9 mouse cellular contexts compared by ENCODE assay signal in the genomic region with DNA sequence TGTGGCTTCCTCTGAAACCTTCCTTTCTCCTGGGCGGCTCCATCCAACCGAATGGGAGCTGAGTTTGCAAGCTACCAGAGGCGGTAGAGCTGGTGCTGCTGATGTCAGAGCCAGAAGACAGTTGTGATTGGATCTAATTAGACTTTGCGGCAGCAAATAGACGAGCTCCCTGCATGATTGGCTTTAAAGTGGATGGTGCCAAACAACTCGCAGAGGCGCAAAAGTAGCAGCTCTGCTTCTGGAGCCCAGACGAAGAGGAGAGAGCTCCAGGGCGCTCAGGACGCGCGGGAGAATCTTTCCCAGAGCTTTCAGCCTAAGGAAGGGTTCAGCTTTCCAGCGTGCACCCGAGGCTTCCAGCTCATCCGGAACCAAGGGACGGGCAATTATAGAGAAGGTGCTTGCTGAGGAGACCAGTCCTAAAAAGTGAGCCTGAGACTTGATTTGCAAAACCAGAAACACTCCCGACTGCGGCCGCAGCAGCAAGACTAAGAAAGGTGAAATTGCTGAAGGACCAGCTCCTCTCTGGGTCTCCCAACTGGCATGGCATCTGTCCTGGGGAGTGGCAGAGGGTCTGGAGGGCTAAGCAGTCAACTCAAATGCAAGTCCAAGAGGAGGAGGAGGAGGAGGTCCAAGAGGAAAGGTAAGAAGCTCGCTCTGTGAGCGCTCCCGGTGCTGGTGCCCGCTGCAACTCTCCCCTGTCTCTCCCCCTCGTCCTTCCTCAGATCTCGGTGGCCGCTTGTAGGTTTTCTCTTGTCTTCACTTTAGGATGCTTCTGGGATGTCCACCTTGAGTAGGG. TPM values are rescaled to one million over a fixed set of nuclear protein-coding genes. Genes with fewer than 3 reads are reported as not detected.
DNase-seq lines count a peak whose midpoint lies in the region; ATAC-seq and TF ChIP-seq lines count a peak whose summit lies in the region.
"Had no signal": no experiment of that assay in that cellular context is flagged by ENCODE, and none has a peak within 500 bp of the region (broad histone marks: within the 10 kb centered on the region; RNA-seq: fewer than 3 reads in every experiment).

Gene Adarb2 (plus strand): TSS at position 186 of the 796 bp plus-strand sequence.

- peaks cover 29% of the 10 kb centered on the region; the same call in 1 of the 2 replicates for H3K27me3 ChIP-seq in heart, embryonic 10.5 days (ENCODE audit: insufficient read depth, poor library complexity, severe bottlenecking)
- no peaks in the 10 kb centered on the region for H3K27me3 ChIP-seq in forebrain, embryonic 11.5 days (ENCODE audit: control insufficient read depth, insufficient read depth, low read length)
- no peaks in the 10 kb centered on the region for H3K27me3 ChIP-seq in stomach, postnatal 0 days (ENCODE audit: control insufficient read depth, insufficient read depth, low read length)

- TF ChIP-seq CTCF in stomach, postnatal 0 days (IDR thresholded peaks at IDR 0.05; ENCODE audit: low read depth) = no peak

- under 1% methylated on average over 26 of the region's 26 CpGs for WGBS in heart, embryonic 10.5 days
- under 1% methylated on average over 26 of the region's 26 CpGs for WGBS in forebrain, embryonic 11.5 days
- under 1% methylated on average over 26 of the region's 26 CpGs for WGBS in stomach, postnatal 0 days

- H3K9me3 ChIP-seq in heart, embryonic 10.5 days = no peaks in the 10 kb centered on the region
- H3K9me3 ChIP-seq in forebrain, embryonic 11.5 days (ENCODE audit: control insufficient read depth, low read length) = no peaks in the 10 kb centered on the region
- H3K9me3 ChIP-seq in stomach, postnatal 0 days (ENCODE audit: control insufficient read depth, low read length) = no peaks in the 10 kb centered on the region

- no peaks in the 10 kb centered on the region for H3K4me1 ChIP-seq in heart, embryonic 10.5 days
- peaks cover 2% of the 10 kb centered on the region; the same call in 1 of the 2 replicates for H3K4me1 ChIP-seq in forebrain, embryonic 11.5 days (replicated peaks; ENCODE audit: control insufficient read depth, insufficient read depth, low read length)
- no peaks in the 10 kb centered on the region for H3K4me1 ChIP-seq in stomach, postnatal 0 days (replicated peaks; ENCODE audit: control insufficient read depth, insufficient read depth)

- no peak within 1 kb of the TSS for H3K27ac ChIP-seq in heart, embryonic 10.5 days
- no peak within 1 kb of the TSS for H3K27ac ChIP-seq in forebrain, embryonic 11.5 days (ENCODE audit: low read depth, low read length)
- H3K27ac ChIP-seq in stomach, postnatal 0 days (replicated peaks) = no peak within 1 kb of the TSS
- H3K27ac ChIP-seq: liver, embryonic 14.5 days had no signal

- no peaks in the 10 kb centered on the region for H3K36me3 ChIP-seq in heart, embryonic 10.5 days
- H3K36me3 ChIP-seq in forebrain, embryonic 11.5 days (ENCODE audit: control insufficient read depth, insufficient read depth, low read length) = no peaks in the 10 kb centered on the region
- H3K36me3 ChIP-seq in stomach, postnatal 0 days (ENCODE audit: control insufficient read depth, insufficient read depth, low read length) = no peaks in the 10 kb centered on the region

- intact Hi-C loops in heart, postnatal 14 days (cut with DNase I) = no loop called here

- TF ChIP-seq EP300 in stomach, postnatal 0 days (optimal IDR thresholded peaks at IDR 0.05) = no peak

- peak within 1 kb of the TSS; percentile 54 for H3K4me3 ChIP-seq in heart, embryonic 10.5 days
- peak within 1 kb of the TSS; percentile 41 for H3K4me3 ChIP-seq in forebrain, embryonic 11.5 days (ENCODE audit: low read depth, low read length)
- H3K4me3 ChIP-seq in stomach, postnatal 0 days (ENCODE audit: low read depth, low read length) = peak within 1 kb of the TSS; percentile 20

- peak; percentile 74 for DNase-seq in heart, embryonic 10.5 days (ENCODE audit: low spot score)
- DNase-seq in heart, postnatal 14 days = no peak
- DNase-seq in brain, embryonic 18.5 days (ENCODE audit: low read depth, low spot score) = peak; percentile 76
- peak; percentile 78 for DNase-seq in forebrain, embryonic 11.5 days (ENCODE audit: low spot score)
- peak; percentile 61 to 84 for DNase-seq in layer of hippocampus, adult 18-20 months (ENCODE audit: low spot score in 2 of 2)
- peak; percentile 69 for DNase-seq in mesoderm, embryonic 11.5 days (ENCODE audit: low read depth, low spot score)
- peak; percentile 15 for DNase-seq in stomach, postnatal 0 days (ENCODE audit: low spot score)
- no peak for DNase-seq in kidney, postnatal 25 days

- peak; percentile 95 for ATAC-seq in forebrain, embryonic 11.5 days (replicated peaks; ENCODE audit: low FRiP score)
- no peak for ATAC-seq in stomach, postnatal 0 days (ENCODE audit: low FRiP score, low TSS enrichment)

- peak within 1 kb of the TSS; percentile 77 for H3K4me2 ChIP-seq in forebrain, embryonic 11.5 days (ENCODE audit: low read depth, low read length, severe bottlenecking)
- H3K4me2 ChIP-seq in stomach, postnatal 0 days (replicated peaks; ENCODE audit: low read depth) = peak within 1 kb of the TSS; percentile 44

- peak within 1 kb of the TSS; percentile 56 for H3K9ac ChIP-seq in forebrain, embryonic 11.5 days (ENCODE audit: low read length)
- no peak within 1 kb of the TSS for H3K9ac ChIP-seq in stomach, postnatal 0 days (ENCODE audit: low read length)
- H3K9ac ChIP-seq: liver, embryonic 14.5 days had no signal

RNA-seq across cellular contexts. Expression of gene Adarb2, which starts in this region (rescaled TPM):
- polyA plus RNA-seq in heart, embryonic 10.5 days (2016; fragmentation: Nextera tagmentation; extraction: Ambion mirVana) = 0.34 and 0.51 TPM in 2 replicates
- total RNA-seq in heart, postnatal 14 days (2021) = not detected
- polyA plus RNA-seq in forebrain, embryonic 11.5 days (2014; fragmentation: Nextera tagmentation; extraction: Ambion mirVana) = 5.5 and 6.4 TPM in 2 replicates
- total RNA-seq in layer of hippocampus, adult 18-20 months (2021) = 10 to 100 TPM; 34.3 to 40.1 TPM
- polyA plus RNA-seq in stomach, postnatal 0 days (2015; fragmentation: Nextera tagmentation; extraction: Ambion mirVana) = 0.12 and 0.18 TPM in 2 replicates

Comparison
In these comparisons a context has a peak if more than half of its experiments do, and no peak if none do; other contexts are left out.
1. RNA of gene Adarb2 (total RNA-seq): 34.3 to 40.1 TPM in layer of hippocampus, adult 18-20 months; not detected in heart, postnatal 14 days; every median in the first group is over 10 times any median in the second.
2. Peak in DNase-seq and H3K4me3 ChIP-seq in heart, embryonic 10.5 days; RNA of the gene not detected or under 1 TPM.
3. Peak in DNase-seq, H3K4me3 ChIP-seq and H3K4me2 ChIP-seq in stomach, postnatal 0 days; RNA of the gene not detected or under 1 TPM.
4. DNase-seq: peak in brain, embryonic 18.5 days (single experiment), forebrain, embryonic 11.5 days (single experiment), layer of hippocampus, adult 18-20 months (2 of 2) and mesoderm, embryonic 11.5 days (single experiment); none in heart, postnatal 14 days (0 of 2) and kidney, postnatal 25 days (0 of 2).
5. Peak in every context shown above with its lines, with median percentiles within 50 percentile points of each other: H3K4me3 ChIP-seq.